Mouse (Mus musculus): ENCODE measurements around the gene Mucl3. TPM values are rescaled to one million over a fixed set of nuclear protein-coding genes. Genes with fewer than 3 reads are reported as not detected.

Mucl3 gene
- polyA plus RNA-seq, 1 experiment, result not detected

- H3K4me3 ChIP-seq (ENCODE audit: insufficient read depth, low read length), result no peak overlapping the region
- H3K4me1 ChIP-seq (ENCODE audit: control insufficient read depth, insufficient read depth, low read length), result no peaks in the 10 kb centered on the region
- no peak overlapping the region for H3K27ac ChIP-seq (ENCODE audit: insufficient read depth, low read depth, low read length)
- TF ChIP-seq POLR2A (IDR thresholded peaks at IDR 0.05; ENCODE audit: borderline replicate concordance, low read depth, low read length), result no peak
- TF ChIP-seq CTCF (IDR thresholded peaks at IDR 0.05; ENCODE audit: low read depth, low read length), result no peak
Measured at GRCm38 (mm10) chr17:35638475-35639190, 4.9 kb downstream of the Mucl3 start.

GRCm38 (mm10) chr17:35636363-35636762, 7.1 kb downstream of the Mucl3 start:
- no peaks in the 10 kb centered on the region for H3K4me1 ChIP-seq (ENCODE audit: control insufficient read depth, insufficient read depth, low read length)
- TF ChIP-seq POLR2A (IDR thresholded peaks at IDR 0.05; ENCODE audit: borderline replicate concordance, low read depth, low read length), result no peak
- TF ChIP-seq CTCF (IDR thresholded peaks at IDR 0.05; ENCODE audit: low read depth, low read length), result no peak
- H3K4me3 ChIP-seq (ENCODE audit: insufficient read depth, low read length), result no peak overlapping the region
- no peak overlapping the region for H3K27ac ChIP-seq (ENCODE audit: insufficient read depth, low read depth, low read length)

- no peaks in the 10 kb centered on the region for H3K4me1 ChIP-seq (ENCODE audit: control insufficient read depth, insufficient read depth, low read length)
- no peak overlapping the region for H3K27ac ChIP-seq (ENCODE audit: insufficient read depth, low read depth, low read length)
- peak overlapping the region; percentile 37 for H3K4me3 ChIP-seq (ENCODE audit: insufficient read depth, low read length)
- TF ChIP-seq CTCF (IDR thresholded peaks at IDR 0.05; ENCODE audit: low read depth, low read length) (peak; percentile 96), POLR2A (IDR thresholded peaks at IDR 0.05; ENCODE audit: borderline replicate concordance, low read depth, low read length) (no peak)
Measured at GRCm38 (mm10) chr17:35635699-35636111, 7.8 kb downstream of the Mucl3 start.

- TF ChIP-seq POLR2A (IDR thresholded peaks at IDR 0.05; ENCODE audit: borderline replicate concordance, low read depth, low read length) (no peak), CTCF (IDR thresholded peaks at IDR 0.05; ENCODE audit: low read depth, low read length) (no peak)
- Histone ChIP-seq H3K27ac (ENCODE audit: insufficient read depth, low read depth, low read length) (no peak overlapping the region), H3K4me3 (ENCODE audit: insufficient read depth, low read length) (no peak overlapping the region), H3K4me1 (ENCODE audit: control insufficient read depth, insufficient read depth, low read length) (no peaks in the 10 kb centered on the region)
Measured at GRCm38 (mm10) chr17:35635202-35635601, 8.3 kb downstream of the Mucl3 start.

GRCm38 (mm10) chr17:35633992-35634391, 9.5 kb downstream of the Mucl3 start:
- Histone ChIP-seq H3K27ac (ENCODE audit: insufficient read depth, low read depth, low read length) (no peak overlapping the region), H3K4me1 (ENCODE audit: control insufficient read depth, insufficient read depth, low read length) (no peaks in the 10 kb centered on the region), H3K4me3 (ENCODE audit: insufficient read depth, low read length) (no peak overlapping the region)
- TF ChIP-seq POLR2A (IDR thresholded peaks at IDR 0.05; ENCODE audit: borderline replicate concordance, low read depth, low read length), result no peak
- no peak for TF ChIP-seq CTCF (IDR thresholded peaks at IDR 0.05; ENCODE audit: low read depth, low read length)

- Histone ChIP-seq H3K27ac (ENCODE audit: insufficient read depth, low read depth, low read length) (no peak within 1 kb of the TSS), H3K4me3 (ENCODE audit: insufficient read depth, low read length) (no peak within 1 kb of the TSS), H3K4me1 (ENCODE audit: control insufficient read depth, insufficient read depth, low read length) (0 out of 2 replicates have a peak, but pooled peaks cover 2% of the 10 kb centered on the region)
- no peak for TF ChIP-seq CTCF (IDR thresholded peaks at IDR 0.05; ENCODE audit: low read depth, low read length)
- TF ChIP-seq POLR2A (IDR thresholded peaks at IDR 0.05; ENCODE audit: borderline replicate concordance, low read depth, low read length), result no peak
Measured at GRCm38 (mm10) chr17:35626537-35626936, 17.0 kb downstream of the Mucl3 start, which contains the start of gene Gm9573. Gm9573 (minus strand) TSS chr17:35626637.

- no peaks in the 10 kb centered on the region; the same call in 1 of the 2 replicates for H3K4me1 ChIP-seq (ENCODE audit: control insufficient read depth, insufficient read depth, low read length)
- H3K27ac ChIP-seq (ENCODE audit: insufficient read depth, low read depth, low read length), result no peak overlapping the region
- TF ChIP-seq POLR2A (IDR thresholded peaks at IDR 0.05; ENCODE audit: borderline replicate concordance, low read depth, low read length), result no peak
- no peak for TF ChIP-seq CTCF (IDR thresholded peaks at IDR 0.05; ENCODE audit: low read depth, low read length)
- H3K4me3 ChIP-seq (ENCODE audit: insufficient read depth, low read length), result no peak overlapping the region
Measured at GRCm38 (mm10) chr17:35617127-35617526, 26.4 kb downstream of the Mucl3 start.

- Histone ChIP-seq H3K27ac (ENCODE audit: insufficient read depth, low read depth, low read length) (no peak overlapping the region), H3K4me1 (ENCODE audit: control insufficient read depth, insufficient read depth, low read length) (no peaks in the 10 kb centered on the region), H3K4me3 (ENCODE audit: insufficient read depth, low read length) (no peak overlapping the region)
- TF ChIP-seq CTCF (IDR thresholded peaks at IDR 0.05; ENCODE audit: low read depth, low read length), result no peak
- no peak for TF ChIP-seq POLR2A (IDR thresholded peaks at IDR 0.05; ENCODE audit: borderline replicate concordance, low read depth, low read length)
Measured at GRCm38 (mm10) chr17:35601736-35602354, 41.6 kb downstream of the Mucl3 start.

- Histone ChIP-seq H3K27ac (ENCODE audit: insufficient read depth, low read depth, low read length) (no peak within 1 kb of the TSS), H3K4me1 (ENCODE audit: control insufficient read depth, insufficient read depth, low read length) (no peaks in the 10 kb centered on the region), H3K4me3 (ENCODE audit: insufficient read depth, low read length) (no peak within 1 kb of the TSS)
- TF ChIP-seq POLR2A (IDR thresholded peaks at IDR 0.05; ENCODE audit: borderline replicate concordance, low read depth, low read length) (no peak), CTCF (IDR thresholded peaks at IDR 0.05; ENCODE audit: low read depth, low read length) (no peak)
Measured at GRCm38 (mm10) chr17:35601249-35601648, 42.2 kb downstream of the Mucl3 start, which contains the start of gene Sfta2. Sfta2 (plus strand) TSS chr17:35601549.

- no peak overlapping the region for H3K27ac ChIP-seq (ENCODE audit: insufficient read depth, low read depth, low read length)
- H3K4me1 ChIP-seq (ENCODE audit: control insufficient read depth, insufficient read depth, low read length), result no peaks in the 10 kb centered on the region
- no peak overlapping the region for H3K4me3 ChIP-seq (ENCODE audit: insufficient read depth, low read length)
- TF ChIP-seq POLR2A (IDR thresholded peaks at IDR 0.05; ENCODE audit: borderline replicate concordance, low read depth, low read length) (no peak), CTCF (IDR thresholded peaks at IDR 0.05; ENCODE audit: low read depth, low read length) (no peak)
Measured at GRCm38 (mm10) chr17:35597399-35597798, 46.1 kb downstream of the Mucl3 start.
